Mouse (Mus musculus) forebrain, embryonic 14.5 days (tissue): ENCODE results near the gene Foxl1. TPM values are rescaled to one million over a fixed set of nuclear protein-coding genes. Genes with fewer than 3 reads are reported as not detected.

Experiments used
- microRNA-seq: library from miRNA; unstranded; fragments of <30 nt; microRNA quantifications from one replicate; pipeline ENCODE4, GENCODE M21; 2016
- polyA plus RNA-seq: library from polyadenylated mRNA; unstranded; fragments of >200 nt; fragmentation: Nextera tagmentation; extraction: Ambion mirVana; gene quantifications from 2 replicates; pipeline ENCODE4 v1.2.1, GENCODE M21; 2014

Foxl1 gene
- polyA plus RNA-seq, 1 experiment from 2014 or later = 0.13 TPM

Small RNA genes within 50 kb of the gene (microRNA-seq; reads per million reads assigned to microRNA genes)
- gene Gm27530 = not detected

Other genes starting within 250 kb of the Foxl1 start
- 0.52 and 0.69 TPM in 2 replicates for gene Foxf1, start 43.6 kb upstream of the Foxl1 start, polyA plus RNA-seq
- gene Mthfsd, start 19.5 kb upstream of the Foxl1 start, polyA plus RNA-seq = 47.4 and 47.6 TPM in 2 replicates
- 1.1 and 2.1 TPM in 2 replicates for gene Foxc2, start 11.8 kb upstream of the Foxl1 start, polyA plus RNA-seq